Mouse (Mus musculus): ENCODE measurements around the gene Pdyn. TPM values are rescaled to one million over a fixed set of nuclear protein-coding genes. Genes with fewer than 3 reads are reported as not detected.

The Pdyn gene
- polyA plus RNA-seq, 1 experiment, result 0.41 TPM

GRCm38 (mm10) chr2:129696059-129696458 lies 3.6 kb downstream of the Pdyn start:
- Histone ChIP-seq H3K4me1 (ENCODE audit: control insufficient read depth, insufficient read depth, insufficient read length, low read length) (no peaks in the 10 kb centered on the region), H3K27ac (ENCODE audit: insufficient read depth, low read depth, low read length) (no peak overlapping the region), H3K36me3 (ENCODE audit: control insufficient read depth, insufficient read depth, low read length) (no peaks in the 10 kb centered on the region), H3K27me3 (ENCODE audit: control insufficient read depth, insufficient read depth, low read length) (0 out of 2 replicates have a peak, but pooled peaks cover 5% of the 10 kb centered on the region), H3K4me3 (ENCODE audit: low read depth, low read length) (no peak overlapping the region)
- TF ChIP-seq POLR2A (IDR thresholded peaks at IDR 0.05; ENCODE audit: low read depth, low read length) (no peak), CTCF (IDR thresholded peaks at IDR 0.05; ENCODE audit: extremely low read depth, insufficient read length, insufficient replicate concordance, low read depth, low read length) (peak; percentile 61; the same call in 1 of the 2 replicates)
- 10% methylated on average over 4 of the region's 4 CpGs for WGBS

GRCm38 (mm10) chr2:129694303-129694702 lies 5.3 kb downstream of the Pdyn start:
- no peak overlapping the region for H3K27ac ChIP-seq (ENCODE audit: insufficient read depth, low read depth, low read length)
- H3K36me3 ChIP-seq (ENCODE audit: control insufficient read depth, insufficient read depth, low read length), result no peaks in the 10 kb centered on the region
- no peaks in the 10 kb centered on the region for H3K4me1 ChIP-seq (ENCODE audit: control insufficient read depth, insufficient read depth, insufficient read length, low read length)
- WGBS, result 19% methylated on average over 6 of the region's 6 CpGs
- TF ChIP-seq CTCF (IDR thresholded peaks at IDR 0.05; ENCODE audit: extremely low read depth, insufficient read length, insufficient replicate concordance, low read depth, low read length), result no peak
- TF ChIP-seq POLR2A (IDR thresholded peaks at IDR 0.05; ENCODE audit: low read depth, low read length), result no peak
- no peaks in the 10 kb centered on the region for H3K27me3 ChIP-seq (ENCODE audit: control insufficient read depth, insufficient read depth, low read length)
- H3K4me3 ChIP-seq (ENCODE audit: low read depth, low read length), result no peak overlapping the region

GRCm38 (mm10) chr2:129692694-129693093 lies 7.0 kb downstream of the Pdyn start:
- Histone ChIP-seq H3K4me3 (ENCODE audit: low read depth, low read length) (no peak overlapping the region), H3K27me3 (ENCODE audit: control insufficient read depth, insufficient read depth, low read length) (no peaks in the 10 kb centered on the region), H3K4me1 (ENCODE audit: control insufficient read depth, insufficient read depth, insufficient read length, low read length) (no peaks in the 10 kb centered on the region), H3K36me3 (ENCODE audit: control insufficient read depth, insufficient read depth, low read length) (no peaks in the 10 kb centered on the region), H3K27ac (ENCODE audit: insufficient read depth, low read depth, low read length) (no peak overlapping the region)
- TF ChIP-seq POLR2A (IDR thresholded peaks at IDR 0.05; ENCODE audit: low read depth, low read length) (no peak), CTCF (IDR thresholded peaks at IDR 0.05; ENCODE audit: extremely low read depth, insufficient read length, insufficient replicate concordance, low read depth, low read length) (no peak)
- WGBS, result 83% methylated on average over 8 of the region's 8 CpGs

DNA sequence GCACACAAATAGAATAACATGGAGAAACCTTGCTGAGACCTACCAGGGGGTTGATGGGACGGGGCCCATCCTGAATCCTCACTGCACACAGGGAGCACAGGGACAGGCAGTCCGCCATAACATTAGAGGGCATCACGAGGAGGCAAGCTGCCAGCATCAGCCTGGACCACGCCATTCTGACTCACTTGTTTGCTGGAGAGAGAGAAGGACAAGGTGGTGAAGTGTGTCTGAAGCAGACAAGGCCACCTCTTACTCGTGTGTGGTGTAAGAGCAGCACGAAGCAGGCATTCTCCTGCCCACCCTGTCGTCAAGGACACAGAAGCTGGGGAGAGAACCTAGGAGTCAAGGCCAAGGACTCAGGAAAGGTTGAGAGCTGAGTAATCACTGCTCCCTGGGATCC lies 9.9 kb downstream of the Pdyn start:
- no peaks in the 10 kb centered on the region for H3K36me3 ChIP-seq (ENCODE audit: control insufficient read depth, insufficient read depth, low read length)
- no peak overlapping the region for H3K27ac ChIP-seq (ENCODE audit: insufficient read depth, low read depth, low read length)
- WGBS, result 72% methylated on average over 7 of the region's 7 CpGs
- no peaks in the 10 kb centered on the region for H3K27me3 ChIP-seq (ENCODE audit: control insufficient read depth, insufficient read depth, low read length)
- no peak overlapping the region for H3K4me3 ChIP-seq (ENCODE audit: low read depth, low read length)
- TF ChIP-seq POLR2A (IDR thresholded peaks at IDR 0.05; ENCODE audit: low read depth, low read length), result no peak
- no peak for TF ChIP-seq CTCF (IDR thresholded peaks at IDR 0.05; ENCODE audit: extremely low read depth, insufficient read length, insufficient replicate concordance, low read depth, low read length)
- H3K4me1 ChIP-seq (ENCODE audit: control insufficient read depth, insufficient read depth, insufficient read length, low read length), result no peaks in the 10 kb centered on the region; the same call in 1 of the 2 replicates

- H3K27me3 ChIP-seq (ENCODE audit: control insufficient read depth, insufficient read depth, low read length), result no peaks in the 10 kb centered on the region
- TF ChIP-seq POLR2A (IDR thresholded peaks at IDR 0.05; ENCODE audit: low read depth, low read length) (no peak), CTCF (IDR thresholded peaks at IDR 0.05; ENCODE audit: extremely low read depth, insufficient read length, insufficient replicate concordance, low read depth, low read length) (no peak)
- WGBS, result 88% methylated on average over 28 of the region's 28 CpGs
- H3K4me1 ChIP-seq (ENCODE audit: control insufficient read depth, insufficient read depth, insufficient read length, low read length), result no peaks in the 10 kb centered on the region; the same call in 1 of the 2 replicates
- H3K4me3 ChIP-seq (ENCODE audit: low read depth, low read length), result no peak overlapping the region
- no peak overlapping the region for H3K27ac ChIP-seq (ENCODE audit: insufficient read depth, low read depth, low read length)
- no peaks in the 10 kb centered on the region for H3K36me3 ChIP-seq (ENCODE audit: control insufficient read depth, insufficient read depth, low read length)
Measured at GRCm38 (mm10) chr2:129688036-129688625, 11.5 kb downstream of the Pdyn start.

GRCm38 (mm10) chr2:129686908-129687307 lies 12.7 kb downstream of the Pdyn start:
- Histone ChIP-seq H3K4me1 (ENCODE audit: control insufficient read depth, insufficient read depth, insufficient read length, low read length) (no peaks in the 10 kb centered on the region; the same call in 1 of the 2 replicates), H3K27me3 (ENCODE audit: control insufficient read depth, insufficient read depth, low read length) (no peaks in the 10 kb centered on the region), H3K36me3 (ENCODE audit: control insufficient read depth, insufficient read depth, low read length) (no peaks in the 10 kb centered on the region), H3K27ac (ENCODE audit: insufficient read depth, low read depth, low read length) (no peak overlapping the region), H3K4me3 (ENCODE audit: low read depth, low read length) (no peak overlapping the region)
- 69% methylated on average over 10 of the region's 10 CpGs for WGBS
- TF ChIP-seq POLR2A (IDR thresholded peaks at IDR 0.05; ENCODE audit: low read depth, low read length) (no peak), CTCF (IDR thresholded peaks at IDR 0.05; ENCODE audit: extremely low read depth, insufficient read length, insufficient replicate concordance, low read depth, low read length) (no peak)

- TF ChIP-seq CTCF (IDR thresholded peaks at IDR 0.05; ENCODE audit: extremely low read depth, insufficient read length, insufficient replicate concordance, low read depth, low read length) (no peak), POLR2A (IDR thresholded peaks at IDR 0.05; ENCODE audit: low read depth, low read length) (no peak)
- 71% methylated on average over 4 of the region's 4 CpGs for whole genome bisulfite sequencing
- no peaks in the 10 kb centered on the region for H3K27me3 ChIP-seq (ENCODE audit: control insufficient read depth, insufficient read depth, low read length)
- no peak overlapping the region for H3K27ac ChIP-seq (ENCODE audit: insufficient read depth, low read depth, low read length)
- no peak overlapping the region for H3K4me3 ChIP-seq (ENCODE audit: low read depth, low read length)
- H3K4me1 ChIP-seq (ENCODE audit: control insufficient read depth, insufficient read depth, insufficient read length, low read length), result no peaks in the 10 kb centered on the region; the same call in 1 of the 2 replicates
- H3K36me3 ChIP-seq (ENCODE audit: control insufficient read depth, insufficient read depth, low read length), result no peaks in the 10 kb centered on the region
Measured at GRCm38 (mm10) chr2:129684014-129684413, 15.6 kb downstream of the Pdyn start.

Data from small intestine, adult 2 months (tissue).